Mouse (Mus musculus): ENCODE data around the gene Paqr6.
"Not testable (repeated sequence)": the region's sequence is repeated elsewhere in the genome, so short reads cannot be mapped to it uniquely, and the experiment has no call there.

DNA sequence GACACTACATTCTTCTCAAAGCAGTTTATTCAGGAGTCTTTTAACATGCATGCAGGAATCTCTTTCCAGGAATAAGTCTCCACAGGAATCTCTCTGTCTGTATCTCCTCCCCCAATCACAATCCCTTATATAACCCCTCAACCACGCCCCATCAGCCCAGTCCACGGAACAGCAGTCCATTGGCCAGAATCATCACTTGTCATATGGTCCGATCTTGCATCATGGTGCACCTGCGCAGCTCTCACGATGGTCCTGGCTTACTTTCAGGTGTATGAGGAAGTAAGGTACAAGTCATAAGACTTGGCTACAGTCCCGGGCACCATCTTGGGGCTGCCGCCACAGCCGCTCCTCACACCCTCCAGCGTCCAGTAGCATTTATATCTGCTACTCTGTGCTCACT is 8.3 kb downstream of the Paqr6 start, which contains the start of gene Bglap3:
- not testable (repeated sequence) for TF ChIP-seq ZC3H11A (IDR thresholded peaks at IDR 0.05; ENCODE audit: borderline replicate concordance, low read depth, low read length); MAFK (IDR thresholded peaks at IDR 0.05; ENCODE audit: insufficient read depth, low read depth, low read length); ZNF384 (IDR thresholded peaks at IDR 0.05; ENCODE audit: low read depth, low read length)

All from ES-E14 (cell line).